Mouse (Mus musculus) kidney, postnatal 0 days (tissue): ENCODE measurements at regions not wholly inside any gene's neighbourhood (a gene's known extent, or its start where the extent isn't known, plus 50 kb on each side); places are given as distances from the start of the nearest gene placed in this dataset.

ENCODE experiments used
- ATAC-seq: fragments of 200-750 bp; cut with Nextera tagmentation; replicated peaks from 2 replicates; pipeline ENCODE4 v1.8.0; 2017; ENCODE audit warnings: low read depth, moderate number of reproducible peaks, moderate TSS enrichment, moderate library complexity; ENCODE audit not compliant: low FRiP score
- DNase-seq: peaks from one replicate; pipeline ENCODE4 v3.0.0-alpha.2; 2016; ENCODE audit warnings: low spot score
- H3K27ac ChIP-seq: fragments of 300-500 bp; sonication (generic); 2 replicates; pipeline ENCODE4 v1.5.1; 2014; ENCODE audit warnings: mild to moderate bottlenecking
- H3K27me3 ChIP-seq: fragments of 300-500 bp; sonication (generic); 2 replicates; pipeline ENCODE4 v1.6.1; 2014; ENCODE audit warnings: low read length, mixed read lengths; ENCODE audit not compliant: insufficient read depth
- H3K36me3 ChIP-seq: fragments of 300-500 bp; sonication (generic); 2 replicates; pipeline ENCODE4 v1.6.1; 2014; ENCODE audit warnings: low read length, mixed read lengths; ENCODE audit not compliant: insufficient read depth
- H3K4me1 ChIP-seq: fragments of 300-500 bp; sonication (generic); replicated peaks from 2 replicates; pipeline ENCODE4 v1.6.1; 2014; ENCODE audit warnings: antibody characterized with exemption, low read length, mixed read lengths; ENCODE audit not compliant: insufficient read depth
- H3K4me2 ChIP-seq: fragments of 300-500 bp; sonication (generic); 2 replicates; pipeline ENCODE4 v1.6.1; 2014; ENCODE audit warnings: mild to moderate bottlenecking, low read length, moderate library complexity, mixed read lengths
- H3K4me3 ChIP-seq: fragments of 300-500 bp; sonication (generic); replicated peaks from 2 replicates; pipeline ENCODE4 v1.5.1; 2014; ENCODE audit warnings: low read depth, low read length
- H3K9ac ChIP-seq: fragments of 300-500 bp; sonication (generic); 2 replicates; pipeline ENCODE4 v1.6.1; 2014; ENCODE audit warnings: low read depth, low read length
- H3K9me3 ChIP-seq: fragments of 300-500 bp; sonication (generic); replicated peaks from 2 replicates; pipeline ENCODE4 v1.6.1; 2016; ENCODE audit warnings: low read length, inconsistent platforms, mixed read lengths
- CTCF ChIP-seq: IDR thresholded peaks from 2 replicates; pipeline ENCODE4 v1.5.1; 2016; ENCODE audit warnings: antibody characterized with exemption, low read depth, mild to moderate bottlenecking, moderate library complexity
- WGBS: fragments of 180-500 bp; shearing (Covaris S2); extraction: QIAGEN DNeasy Blood & Tissue Kit; methylation state at CpG from one replicate; pipeline ENCODE4 v1.1.7; 2014; 5-methylcytosine and 5-hydroxymethylcytosine counted together

- no peak for TF ChIP-seq CTCF
- Histone ChIP-seq H3K36me3 (no peaks in the 10 kb centered on the region), H3K27me3 (no peaks in the 10 kb centered on the region), H3K4me3 (no peak overlapping the region), H3K27ac (no peak overlapping the region), H3K4me2 (no peak overlapping the region), H3K9me3 (no peaks in the 10 kb centered on the region), H3K9ac (no peak overlapping the region), H3K4me1 (no peaks in the 10 kb centered on the region)
- ATAC-seq (no peak), DNase-seq (no peak)
- 80% methylated on average over 4 of the region's 4 CpGs for WGBS
These were observed 1456.0 kb downstream of the Efnb2 start for GRCm38 (mm10) chr8:7205086-7205485.

- no peak overlapping the region for H3K4me3 ChIP-seq
- H3K27me3 ChIP-seq = no peaks in the 10 kb centered on the region
- H3K9ac ChIP-seq = no peak overlapping the region
- H3K9me3 ChIP-seq = no peaks in the 10 kb centered on the region
- H3K36me3 ChIP-seq = no peaks in the 10 kb centered on the region
- H3K4me1 ChIP-seq = no peaks in the 10 kb centered on the region
- ATAC-seq (no peak), DNase-seq (no peak)
- TF ChIP-seq CTCF = no peak
- no peak overlapping the region for H3K27ac ChIP-seq
- no peak overlapping the region for H3K4me2 ChIP-seq
These were observed 1470.3 kb downstream of the Efnb2 start for GRCm38 (mm10) chr8:7190726-7191125.

- no peak for DNase-seq
- Histone ChIP-seq H3K27me3 (no peaks in the 10 kb centered on the region), H3K4me3 (no peak overlapping the region), H3K36me3 (no peaks in the 10 kb centered on the region), H3K4me1 (no peaks in the 10 kb centered on the region), H3K9ac (no peak overlapping the region), H3K4me2 (no peak overlapping the region), H3K9me3 (no peaks in the 10 kb centered on the region), H3K27ac (no peak overlapping the region)
- ATAC-seq = no peak
- TF ChIP-seq CTCF = no peak
- WGBS = 97% methylated on average over 5 of the region's 5 CpGs
These were observed 1497.7 kb downstream of the Efnb2 start for GRCm38 (mm10) chr8:7163361-7163760.

DNA sequence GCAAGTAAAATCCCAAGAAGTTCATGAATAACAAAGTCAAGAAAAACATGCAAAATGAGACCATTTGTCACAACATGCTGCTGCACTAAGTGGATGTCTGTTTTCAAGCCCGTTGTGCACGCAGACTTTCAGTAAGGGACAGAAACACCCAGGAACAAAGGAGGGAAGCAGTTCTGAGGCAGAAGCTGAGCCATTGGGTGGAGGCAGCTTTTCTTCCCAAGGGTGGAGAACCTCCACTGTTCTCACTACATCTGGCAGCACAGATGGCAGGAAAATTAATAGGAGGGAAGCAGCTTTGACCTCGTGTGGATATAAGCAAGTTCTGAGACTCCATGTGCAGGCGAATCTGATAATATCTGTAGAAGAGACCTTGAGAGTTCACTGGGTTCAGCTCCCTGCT, 1529.3 kb downstream of the Efnb2 start:
- H3K36me3 ChIP-seq = no peaks in the 10 kb centered on the region
- H3K9me3 ChIP-seq = no peaks in the 10 kb centered on the region
- TF ChIP-seq CTCF = no peak
- H3K9ac ChIP-seq = no peak overlapping the region
- peak overlapping the region; percentile 9; the same call in 1 of the 2 replicates for H3K4me2 ChIP-seq
- DNase-seq (peak; percentile 14), ATAC-seq (no peak)
- no peaks in the 10 kb centered on the region for H3K27me3 ChIP-seq
- no peak overlapping the region for H3K4me3 ChIP-seq
- no peaks in the 10 kb centered on the region for H3K4me1 ChIP-seq
- no peak overlapping the region for H3K27ac ChIP-seq
- 30% methylated on average over 4 of the region's 4 CpGs for WGBS

DNA sequence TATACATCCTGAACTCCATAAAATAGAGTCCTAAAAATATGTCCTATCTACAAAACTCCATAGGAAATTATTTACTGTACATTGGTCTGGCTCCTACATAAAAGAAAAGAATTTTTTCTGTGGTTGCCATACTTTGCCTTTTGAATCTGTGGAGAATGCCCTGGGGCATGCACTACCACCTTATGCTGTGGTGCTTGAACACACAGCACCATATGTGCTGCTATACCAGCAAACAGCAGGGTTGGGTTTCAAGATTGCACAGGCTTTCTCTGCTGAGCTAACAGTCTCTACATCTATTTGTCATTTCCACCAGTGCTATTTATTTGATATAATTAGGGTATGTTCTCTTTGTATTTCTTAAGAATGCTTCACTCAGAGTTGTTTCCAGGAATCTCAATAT, 1552.2 kb downstream of the Efnb2 start:
- H3K27me3 ChIP-seq = no peaks in the 10 kb centered on the region
- DNase-seq (no peak), ATAC-seq (no peak)
- no peak for TF ChIP-seq CTCF
- H3K27ac ChIP-seq = no peak overlapping the region
- no peaks in the 10 kb centered on the region for H3K4me1 ChIP-seq
- H3K4me3 ChIP-seq = no peak overlapping the region
- no peak overlapping the region for H3K9ac ChIP-seq
- H3K4me2 ChIP-seq = no peak overlapping the region
- H3K36me3 ChIP-seq = no peaks in the 10 kb centered on the region
- H3K9me3 ChIP-seq = no peaks in the 10 kb centered on the region

DNA sequence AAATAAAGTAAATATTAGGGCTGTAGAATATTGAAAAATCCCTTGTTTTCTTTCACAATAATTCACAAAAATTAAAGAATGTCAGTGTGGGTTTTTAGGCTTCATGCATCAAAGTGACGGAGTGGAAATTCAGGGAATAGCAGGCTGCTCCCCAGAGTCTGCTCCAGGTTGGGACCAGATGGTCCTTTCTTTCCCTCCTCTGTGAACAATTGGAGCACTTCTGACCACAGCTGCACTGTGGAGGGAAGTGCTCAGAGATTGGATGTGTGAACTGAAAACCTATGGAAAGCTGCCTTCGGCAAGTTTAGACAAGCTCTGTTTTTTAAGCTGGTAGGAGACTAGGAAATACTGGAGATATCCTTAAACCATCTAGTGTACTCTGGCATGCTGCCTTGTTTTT, 1563.5 kb downstream of the Efnb2 start:
- WGBS = 67% methylated on average over 2 of the region's 2 CpGs
- no peaks in the 10 kb centered on the region for H3K4me1 ChIP-seq
- ATAC-seq (no peak), DNase-seq (no peak)
- no peak overlapping the region for H3K9ac ChIP-seq
- TF ChIP-seq CTCF = no peak
- no peak overlapping the region for H3K4me2 ChIP-seq
- no peaks in the 10 kb centered on the region for H3K36me3 ChIP-seq
- H3K4me3 ChIP-seq = no peak overlapping the region
- H3K27ac ChIP-seq = no peak overlapping the region
- no peaks in the 10 kb centered on the region for H3K27me3 ChIP-seq
- no peaks in the 10 kb centered on the region for H3K9me3 ChIP-seq

DNA sequence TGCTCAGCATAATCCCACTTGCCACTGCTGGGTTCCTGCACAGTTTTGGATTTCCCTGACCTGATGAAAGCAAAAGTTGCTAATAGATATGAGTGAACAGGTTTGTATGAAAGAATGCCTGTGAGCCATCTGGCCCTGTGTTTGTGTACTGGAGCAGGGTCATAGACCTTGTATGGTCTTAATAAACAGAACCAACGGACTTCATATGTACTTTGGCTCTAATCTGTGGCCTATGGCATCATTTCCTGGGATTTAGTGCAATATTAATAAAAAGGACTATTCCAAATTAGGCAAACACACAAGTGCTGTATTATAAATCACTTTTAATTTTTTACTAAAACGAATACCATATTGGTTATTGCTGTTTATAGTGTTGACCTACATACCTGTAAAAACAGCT, 1568.2 kb downstream of the Efnb2 start:
- Histone ChIP-seq H3K4me3 (no peak overlapping the region), H3K4me2 (no peak overlapping the region), H3K9ac (no peak overlapping the region), H3K27ac (no peak overlapping the region), H3K9me3 (no peaks in the 10 kb centered on the region), H3K36me3 (no peaks in the 10 kb centered on the region), H3K4me1 (no peaks in the 10 kb centered on the region), H3K27me3 (no peaks in the 10 kb centered on the region)
- no peak for TF ChIP-seq CTCF
- no peak for DNase-seq
- WGBS = 49% methylated on average over 2 of the region's 2 CpGs
- ATAC-seq = no peak
